Mouse (Mus musculus) layer of hippocampus, adult 11-12 months (tissue): ENCODE data around the gene Gpr84.

ENCODE experiments used
- DNase-seq: peaks from one replicate; pipeline ENCODE4 v3.0.0; 2022; ENCODE audit warnings: low spot score

The Gpr84 gene

DNA sequence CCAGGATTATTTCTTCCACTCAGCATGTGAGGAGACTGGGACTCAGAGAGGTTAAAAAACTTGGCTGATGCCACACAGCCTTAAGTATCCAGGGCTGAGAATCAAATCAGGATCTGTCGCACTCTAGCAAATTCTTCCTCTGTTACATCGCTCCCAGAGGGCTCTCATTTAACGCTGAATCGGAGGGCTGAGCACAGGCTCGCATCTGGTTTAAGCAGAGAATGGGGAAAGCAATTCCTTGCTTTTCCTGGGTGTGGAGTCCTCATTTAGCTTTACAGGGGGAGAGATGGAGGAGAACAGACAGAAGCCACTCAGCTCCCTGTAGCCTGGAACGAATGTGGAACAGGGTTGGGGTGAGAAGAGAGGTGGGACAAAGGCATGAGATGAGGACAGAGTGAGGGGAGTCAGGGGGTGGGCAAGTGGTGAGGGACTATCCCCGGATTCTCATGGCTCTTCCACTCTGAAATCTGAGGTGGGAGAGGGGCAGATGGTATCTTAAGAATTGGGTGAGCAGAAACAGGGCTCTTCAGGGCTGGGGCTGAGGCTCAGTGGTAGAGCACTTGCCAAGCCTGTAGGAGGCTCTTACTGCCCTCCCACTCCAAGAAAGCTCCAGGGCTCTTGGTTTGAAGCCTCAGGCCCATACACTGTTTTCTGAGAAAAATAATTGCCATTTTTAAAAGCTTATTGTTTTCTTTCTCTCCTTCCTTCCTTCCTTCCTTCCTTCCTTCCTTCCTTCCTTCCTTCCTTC, 25.2 kb upstream of the Gpr84 start:
- no peak for DNase-seq

DNA sequence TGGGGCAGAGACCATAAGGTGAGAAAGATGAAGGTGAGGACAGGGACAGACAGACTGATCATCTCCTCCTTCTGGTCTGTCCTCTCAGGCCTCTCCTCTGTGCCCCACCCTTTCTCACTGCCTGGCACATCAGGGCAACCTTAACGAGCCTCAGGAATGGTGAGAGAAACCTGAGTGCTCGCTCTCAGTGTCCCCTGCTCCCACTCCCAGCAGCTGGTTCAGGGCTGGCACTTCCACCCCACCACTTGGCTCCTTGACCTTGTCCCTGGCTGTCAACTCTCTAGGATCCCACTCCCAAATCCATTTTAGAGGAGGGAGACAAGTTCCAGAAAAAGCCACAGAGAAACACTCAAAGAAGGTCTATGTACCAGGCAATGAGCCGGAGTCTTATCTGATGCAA, 24.6 kb upstream of the Gpr84 start:
- no peak for DNase-seq

DNA sequence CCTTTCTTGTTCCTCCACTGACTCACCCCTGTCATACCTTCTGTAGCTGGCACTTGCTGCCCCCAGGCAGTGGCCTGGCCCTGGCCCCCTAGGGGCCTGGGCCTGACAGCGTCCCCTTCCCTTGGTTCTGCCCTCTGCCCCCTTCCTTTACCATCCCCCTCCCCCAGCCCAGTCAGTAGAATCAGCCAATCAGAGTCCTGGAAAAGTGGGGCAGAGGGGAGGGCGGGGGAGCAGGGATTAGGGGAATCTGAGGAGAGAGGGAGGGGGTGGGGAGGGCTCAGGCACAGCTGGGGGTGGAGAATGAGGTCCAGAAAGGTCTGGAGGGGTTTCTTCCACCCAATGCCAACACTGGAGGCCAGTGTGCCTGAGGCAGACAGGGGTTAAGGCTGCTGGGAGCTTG, 23.8 kb upstream of the Gpr84 start:
- DNase-seq, result no peak

DNA sequence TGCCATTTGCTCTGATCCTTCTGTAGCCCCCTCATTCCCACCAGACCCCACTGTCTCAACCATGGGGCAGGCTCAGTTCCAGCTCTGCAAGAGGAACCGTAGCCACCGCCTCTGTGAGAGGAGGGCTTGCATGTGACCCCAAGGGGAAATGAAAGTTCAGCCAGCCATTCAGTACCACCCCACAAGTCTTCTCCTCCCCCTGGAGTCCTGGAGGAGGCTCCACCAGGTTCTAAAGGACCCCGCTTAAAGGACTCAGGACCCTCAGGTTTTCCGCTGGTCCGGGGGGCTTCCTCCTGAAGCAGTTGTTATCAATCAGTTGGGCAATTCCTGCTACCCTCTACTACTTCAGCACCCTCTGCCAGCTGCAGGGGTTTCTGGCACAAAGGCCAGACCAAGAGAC, 23.3 kb upstream of the Gpr84 start:
- no peak for DNase-seq

DNA sequence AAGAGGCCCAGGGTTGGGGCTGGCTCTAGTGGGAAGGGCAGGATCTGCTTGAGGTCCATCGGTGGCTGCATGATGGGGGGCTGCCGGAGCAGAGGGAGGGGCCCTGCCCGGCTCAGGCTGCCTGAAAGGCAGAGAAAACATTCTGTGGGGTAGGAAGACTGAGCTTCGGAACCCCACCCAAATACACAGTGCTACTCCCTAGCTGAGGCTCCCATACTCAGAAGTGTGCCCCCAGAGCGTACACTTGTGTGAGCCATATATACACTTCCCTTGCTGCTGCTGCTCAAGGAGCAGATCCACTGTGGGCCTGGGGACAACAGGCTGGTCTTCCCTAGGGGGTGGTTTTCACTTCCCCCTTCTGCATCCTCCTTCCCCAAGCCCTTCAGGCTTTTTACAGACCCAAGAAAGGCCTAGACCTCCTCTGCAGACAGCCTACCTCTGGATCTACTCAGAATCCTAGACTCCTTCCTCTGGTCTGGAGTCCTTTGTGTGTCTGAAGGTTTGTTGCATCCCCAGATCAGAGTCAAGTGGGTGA, 22.7 kb upstream of the Gpr84 start:
- no peak for DNase-seq

DNA sequence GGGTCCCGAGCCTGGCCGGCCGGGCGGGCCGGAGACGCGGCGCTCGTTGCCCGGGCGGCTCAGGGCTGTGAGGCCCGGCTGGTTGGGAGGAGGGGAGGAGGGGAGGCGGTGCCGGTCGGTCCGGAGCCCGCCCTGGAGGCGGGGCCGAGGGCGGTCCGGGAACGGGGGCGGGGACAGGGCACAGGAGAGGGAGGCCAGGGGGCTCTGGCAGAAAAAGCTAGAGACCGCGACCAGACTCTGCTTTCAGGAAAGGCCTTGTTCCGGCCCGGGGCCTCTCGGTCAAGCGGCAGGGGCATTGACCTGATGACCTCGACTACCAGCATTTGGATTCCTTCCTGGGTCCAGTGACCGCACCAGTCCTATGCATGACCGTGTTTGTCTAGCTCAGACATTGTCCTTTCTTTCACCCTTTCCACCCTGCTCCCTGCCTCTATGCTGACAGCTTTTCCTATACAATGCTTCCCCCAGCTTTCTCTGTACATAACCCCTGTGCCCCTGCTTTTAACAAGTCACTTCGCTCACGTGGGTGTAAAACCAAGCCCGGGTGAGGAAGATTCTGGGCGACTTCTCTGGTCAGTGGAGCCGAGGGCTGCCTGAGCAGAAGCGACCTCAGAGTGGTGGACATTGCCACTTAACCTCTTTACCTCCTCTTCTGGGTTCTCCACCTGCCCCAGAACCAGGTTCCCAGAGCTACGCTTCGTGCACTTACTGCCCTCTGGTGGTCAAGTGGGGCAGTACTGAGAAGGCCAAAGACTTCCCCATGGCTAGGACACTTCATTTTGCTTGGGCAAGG, 13.2 kb upstream of the Gpr84 start:
- peak; percentile 80 for DNase-seq

DNA sequence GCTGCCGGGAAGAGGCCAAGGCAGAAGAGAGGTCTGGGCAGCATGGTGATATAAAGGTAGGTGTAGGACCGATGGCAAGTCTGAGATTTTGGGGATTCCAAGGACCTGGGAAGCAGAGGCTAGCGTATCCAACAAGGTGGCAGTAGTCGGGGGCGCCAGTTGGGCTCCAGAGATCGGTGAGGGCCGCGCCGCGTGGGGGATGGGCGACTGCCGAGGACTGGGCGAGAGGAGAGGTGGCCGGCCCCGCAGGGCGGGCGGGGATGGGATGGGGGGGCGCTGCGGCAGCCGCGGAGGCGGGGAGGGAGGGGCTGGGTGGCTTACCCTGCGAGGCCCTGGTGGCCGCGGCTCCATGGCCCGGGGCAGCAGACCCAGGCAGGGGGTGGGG, 12.7 kb upstream of the Gpr84 start:
- DNase-seq, result no peak

DNA sequence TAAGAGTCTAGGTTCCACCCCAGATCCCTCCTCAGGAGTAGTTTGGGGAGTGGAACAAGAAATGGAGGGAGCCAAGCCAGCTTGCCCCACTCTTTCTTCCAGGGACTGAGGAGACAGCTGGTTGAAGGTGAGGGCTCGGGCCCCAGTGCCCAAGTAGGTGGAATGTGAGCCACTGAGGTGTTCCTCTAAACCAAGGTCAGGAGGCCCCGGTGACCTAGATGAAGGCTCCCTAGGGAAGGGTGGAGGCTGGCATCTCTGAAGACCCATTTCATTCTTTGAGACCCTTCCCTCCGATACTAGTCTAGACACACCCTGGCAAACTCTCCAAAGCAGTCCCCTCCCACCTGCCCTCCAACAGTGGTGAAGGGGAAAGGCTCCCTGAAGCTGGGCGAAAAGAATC, 12.0 kb upstream of the Gpr84 start:
- DNase-seq, result no peak

DNA sequence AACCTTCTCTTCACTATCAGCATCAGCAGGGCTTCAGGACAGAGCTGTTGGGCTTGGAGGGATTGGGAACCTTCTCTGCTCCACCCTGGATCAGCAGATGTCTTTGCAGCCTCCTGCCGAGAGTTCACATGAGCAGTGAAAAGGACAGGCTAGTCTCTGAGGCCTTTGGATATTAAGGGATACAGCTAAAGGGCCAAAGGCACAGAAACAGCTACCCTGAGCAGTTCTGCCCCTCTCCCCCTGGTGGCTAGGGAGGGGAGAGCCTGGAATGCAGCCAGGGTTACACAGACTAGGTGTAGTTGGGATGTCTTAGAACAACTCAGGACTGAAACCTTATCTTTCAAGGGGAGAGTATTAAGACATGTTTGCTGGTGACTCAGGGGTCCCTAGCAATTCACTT, 10.7 kb upstream of the Gpr84 start:
- DNase-seq, result no peak

DNA sequence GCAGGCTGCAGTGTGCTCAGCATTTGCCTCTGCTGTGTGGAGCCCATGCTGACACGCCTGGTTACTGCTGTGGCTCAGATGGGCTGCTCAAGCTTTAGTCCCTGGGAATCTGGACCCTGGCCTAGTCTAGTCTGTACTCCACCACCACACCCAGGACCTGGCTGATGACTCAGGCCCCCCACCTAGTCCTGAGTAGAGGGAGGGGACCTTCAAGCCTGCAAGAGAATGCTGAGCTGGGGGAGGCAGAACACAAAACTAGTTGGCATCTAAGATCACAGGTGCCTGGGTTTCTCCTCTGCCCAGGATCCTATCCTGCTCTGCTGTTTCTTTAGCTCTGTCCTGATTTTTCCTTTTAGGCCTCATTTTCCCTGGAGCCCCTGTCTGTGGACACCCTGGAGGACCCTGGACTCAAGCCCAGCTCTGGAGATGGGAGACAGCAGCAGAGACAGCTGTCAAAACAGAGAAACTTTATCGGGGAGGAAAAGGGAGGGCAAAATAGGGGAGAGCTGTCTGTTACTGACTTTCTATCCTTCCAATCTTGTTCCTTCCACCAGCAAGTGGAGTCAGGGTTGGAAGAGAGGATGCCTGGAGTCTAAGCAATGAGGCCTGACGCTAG, 7.9 kb upstream of the Gpr84 start:
- no peak for DNase-seq

DNA sequence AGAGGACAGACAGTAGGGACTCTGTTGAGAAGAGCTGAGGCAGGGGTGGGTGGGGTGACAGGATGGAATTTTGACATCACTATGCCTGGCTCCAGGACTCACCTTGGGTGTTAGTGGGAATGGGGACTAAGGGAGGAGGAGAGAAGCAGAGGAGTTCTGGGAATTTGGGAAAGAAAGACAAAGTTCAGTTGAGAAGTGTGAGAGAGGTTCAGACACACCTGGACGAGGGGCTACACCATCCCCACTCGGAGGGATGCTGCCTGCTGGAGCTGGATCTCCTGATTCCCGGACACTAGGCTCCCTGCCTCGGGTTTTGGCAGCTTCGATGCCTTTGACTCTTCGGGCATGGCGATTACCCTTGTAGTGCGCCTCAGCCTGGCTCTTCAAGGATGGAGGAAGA, 7.3 kb upstream of the Gpr84 start:
- no peak for DNase-seq

DNA sequence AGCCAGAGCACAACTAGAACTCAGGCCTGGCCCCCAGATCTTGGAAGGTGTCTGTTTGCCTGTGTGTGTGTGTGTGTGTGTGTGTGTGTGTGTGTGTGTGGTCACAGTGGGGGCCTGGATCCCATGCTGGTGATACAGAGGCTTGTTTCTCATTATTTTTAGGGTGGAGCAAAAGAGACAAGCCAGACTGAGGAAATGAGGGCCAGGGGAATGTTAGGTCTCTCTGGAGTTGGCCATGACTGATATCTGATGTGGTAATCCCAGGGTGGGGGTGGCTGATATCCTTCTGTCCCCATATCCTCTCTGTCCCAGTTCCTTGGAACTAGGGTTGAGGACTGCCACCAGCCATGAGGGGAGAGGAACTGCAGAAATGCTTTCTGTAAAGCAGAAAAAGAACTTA, 6.7 kb upstream of the Gpr84 start:
- DNase-seq, result no peak

DNA sequence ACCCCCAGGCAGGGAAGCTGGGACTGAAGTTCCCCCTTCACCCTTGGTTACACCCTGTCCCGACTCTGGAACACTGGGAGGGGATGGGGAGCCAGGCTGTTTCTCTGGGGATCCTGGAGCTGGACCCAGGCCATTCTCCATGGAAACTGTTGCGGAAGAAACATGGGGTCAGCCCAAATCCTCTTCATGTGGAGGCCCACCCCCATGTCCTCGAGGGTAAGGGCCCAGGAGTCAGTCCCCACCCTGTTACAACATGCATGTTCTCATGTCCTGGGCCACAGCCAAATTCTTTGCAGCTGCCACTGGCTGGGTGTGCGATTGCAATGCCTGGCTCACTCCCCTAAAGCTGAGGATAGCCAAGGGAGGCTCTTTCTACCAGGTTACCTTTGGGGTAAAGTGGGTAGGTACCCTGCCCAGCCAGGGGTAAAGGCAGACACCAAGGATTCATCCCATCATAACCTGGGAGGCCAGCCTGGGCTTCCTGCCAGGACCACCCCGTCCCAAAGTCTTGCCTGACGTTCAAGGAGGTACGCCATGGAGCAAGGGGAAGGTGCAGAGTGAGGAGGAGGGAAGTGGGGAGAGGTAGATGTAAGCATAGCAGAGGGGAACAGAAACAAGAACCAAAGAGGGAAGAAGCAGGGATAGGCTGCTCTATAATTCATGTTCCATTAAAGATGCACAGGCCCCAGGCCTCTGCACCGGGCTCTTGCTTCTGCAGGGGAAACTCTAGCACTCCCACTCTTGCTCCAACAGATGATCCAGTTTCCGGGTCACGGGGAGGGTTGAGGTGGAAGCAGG, 5.8 kb upstream of the Gpr84 start:
- DNase-seq, result no peak

DNA sequence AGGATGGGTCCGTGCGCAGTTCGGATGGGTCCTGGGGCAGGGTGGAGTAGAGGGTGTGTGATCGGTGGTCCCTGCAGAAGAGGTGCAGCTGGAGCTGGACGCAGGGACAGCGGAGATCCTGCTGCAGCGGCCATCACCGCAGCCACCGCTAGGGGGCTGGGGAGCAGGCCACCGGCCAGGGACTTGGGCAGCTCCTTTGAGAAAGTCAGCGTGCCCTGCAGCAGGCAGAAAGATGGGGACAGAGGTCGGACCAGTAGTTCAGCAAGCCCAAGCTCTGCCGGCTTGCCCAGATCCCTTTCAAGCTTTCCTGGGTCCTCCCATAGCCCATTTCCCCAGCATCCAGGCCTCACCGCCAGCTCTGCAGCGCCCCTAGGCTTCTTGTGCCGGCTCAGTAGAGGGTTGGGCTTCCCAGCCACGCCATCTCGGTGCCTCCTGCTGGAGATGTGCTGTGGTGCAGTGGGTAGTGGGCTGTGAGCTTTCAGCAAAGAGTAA, 4.6 kb upstream of the Gpr84 start:
- peak; percentile 57 for DNase-seq

DNA sequence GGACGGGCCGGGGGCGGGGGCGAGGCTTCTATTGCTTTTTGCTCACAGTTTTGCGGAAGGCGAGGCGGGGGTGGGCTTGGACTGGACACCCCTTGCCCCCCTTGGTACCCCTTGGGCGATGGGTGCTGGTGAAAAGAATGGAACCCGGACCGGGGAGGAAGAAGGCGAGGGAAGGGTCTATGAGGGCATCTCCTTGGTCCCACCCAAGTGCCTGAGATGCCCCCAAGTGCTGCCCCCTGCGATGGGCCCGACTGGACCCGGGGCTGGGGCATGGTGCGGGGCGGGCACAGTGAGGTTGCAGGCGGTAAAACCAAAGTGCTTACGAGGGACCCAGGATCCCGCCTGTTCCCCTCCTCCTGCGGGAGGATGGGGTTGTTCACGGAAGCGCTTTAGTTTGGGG, 3.8 kb upstream of the Gpr84 start:
- DNase-seq, result no peak

DNA sequence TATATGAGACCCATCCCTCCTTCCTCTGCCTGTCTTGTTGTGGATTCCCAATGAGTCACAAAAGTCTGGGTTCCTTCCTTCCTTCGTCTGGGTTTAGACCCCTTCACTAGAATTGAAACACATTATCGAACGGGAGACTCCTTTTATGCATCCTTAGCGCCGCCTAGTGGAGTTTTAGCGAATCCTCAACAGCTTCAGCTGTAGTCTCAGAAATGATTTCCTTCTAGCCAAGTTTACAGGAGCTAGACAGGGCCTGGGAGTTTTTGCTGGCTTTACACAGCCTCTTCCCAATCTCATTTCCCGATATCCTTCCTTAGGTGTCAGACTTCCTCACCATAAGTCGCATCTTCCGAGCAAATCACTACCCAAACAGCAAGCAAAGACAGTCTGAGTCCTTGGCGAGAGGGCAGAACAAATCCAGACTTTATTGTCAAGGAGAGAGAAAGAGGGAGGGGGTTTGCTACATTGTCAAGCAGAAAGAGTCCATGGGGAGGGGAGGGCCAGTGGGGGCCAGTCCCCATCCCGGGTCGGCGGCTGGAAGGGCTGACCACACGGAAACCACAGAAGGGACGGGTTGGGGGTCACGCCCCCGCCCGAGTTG, 3.2 kb upstream of the Gpr84 start:
- peak; percentile 65 for DNase-seq

DNA sequence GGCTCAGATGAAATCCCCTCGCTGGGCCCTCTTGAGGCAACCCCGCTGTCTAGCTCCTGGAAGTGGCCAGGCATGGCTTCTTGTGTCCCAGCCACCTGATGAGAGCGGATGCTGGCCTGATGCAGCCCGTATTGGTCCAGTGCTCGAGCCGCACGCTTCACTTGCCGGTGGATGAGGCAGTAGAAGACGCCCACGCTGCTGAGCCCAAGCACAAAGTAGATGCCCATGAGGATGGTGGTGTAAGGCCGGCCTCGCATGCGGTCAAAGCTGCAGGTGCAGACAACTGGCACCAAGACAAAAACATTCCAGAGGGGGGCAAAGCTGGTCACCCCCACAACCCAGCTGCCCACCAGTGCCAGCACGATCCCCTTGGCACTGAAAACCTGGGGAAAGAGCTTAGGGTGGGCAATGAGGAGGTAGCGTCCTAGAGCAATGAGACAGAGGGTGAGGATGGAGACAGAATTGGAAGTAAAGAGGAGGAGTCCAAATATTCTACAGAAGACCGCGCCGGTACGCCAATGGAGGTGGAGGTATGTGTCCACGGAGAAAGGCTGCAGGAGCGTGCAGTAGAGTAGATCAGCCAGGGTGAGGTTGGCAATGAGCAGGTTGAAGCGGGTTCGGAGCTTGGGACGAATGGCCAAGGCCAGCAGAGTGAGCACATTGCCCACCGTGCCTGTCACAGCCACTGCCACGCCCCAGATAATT, 1.4 kb downstream of the Gpr84 start:
- no peak for DNase-seq

DNA sequence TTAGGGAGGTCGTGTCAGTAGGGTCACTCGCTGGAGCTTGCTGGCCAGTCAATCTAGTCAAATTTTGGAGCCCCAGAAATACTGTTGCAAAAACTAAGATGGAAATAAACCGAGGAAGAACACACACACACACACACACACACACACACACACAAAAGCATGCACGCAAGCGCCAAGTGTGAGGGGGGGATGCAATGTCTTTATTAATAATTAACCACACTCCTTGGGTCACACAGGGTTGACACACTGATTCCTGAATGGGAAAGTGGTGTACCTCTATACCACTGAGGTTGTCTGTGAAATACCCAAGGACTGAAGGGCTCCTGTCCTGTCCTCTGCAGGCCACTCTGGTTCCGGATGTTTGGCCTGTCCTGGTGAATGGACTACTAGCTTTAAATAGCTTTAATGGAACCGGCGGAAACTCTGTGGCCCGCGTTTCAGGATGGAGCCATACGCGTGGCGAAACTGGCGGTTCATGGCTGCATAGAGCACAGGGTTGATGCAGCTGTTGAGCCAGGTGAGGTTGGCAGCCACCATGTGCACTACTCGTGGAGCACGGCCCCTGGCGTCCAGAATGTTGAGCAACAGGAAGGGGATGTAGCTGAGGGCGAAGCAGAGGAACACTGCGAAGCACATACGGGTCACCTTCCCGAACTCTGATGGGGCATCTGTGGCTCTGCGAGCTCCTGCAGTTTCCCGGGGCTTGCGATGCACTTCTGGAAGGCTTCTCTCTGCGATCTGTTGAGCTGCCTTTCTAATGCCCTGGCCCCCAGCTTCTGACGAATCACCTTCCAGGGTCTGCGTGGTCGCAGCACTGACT, 2.1 kb downstream of the Gpr84 start:
- no peak for DNase-seq

DNA sequence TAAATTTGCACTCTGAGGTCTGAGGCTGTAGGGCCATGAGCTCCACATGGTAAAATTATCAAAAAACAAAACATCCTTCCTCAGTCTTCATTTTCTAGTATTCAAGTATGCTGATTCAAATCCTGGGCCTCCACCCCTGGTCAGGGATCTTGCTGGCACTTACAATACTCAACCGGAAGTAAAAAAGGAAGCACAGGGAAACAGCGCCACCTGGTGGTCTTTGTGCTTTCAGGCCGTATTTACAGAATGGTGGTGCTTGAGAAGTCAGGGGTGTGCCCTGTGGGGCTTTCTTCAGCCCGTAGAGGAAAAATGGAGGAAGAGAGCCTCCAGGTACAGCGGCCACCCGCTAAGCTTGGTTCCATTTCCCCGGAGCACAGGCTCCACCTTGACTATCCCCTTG, 3.3 kb downstream of the Gpr84 start:
- DNase-seq, result peak; percentile 95
